Mouse (Mus musculus) embryonic facial prominence, embryonic 14.5 days (tissue): ENCODE data around the gene Foxk1. TPM values are rescaled to one million over a fixed set of nuclear protein-coding genes. Genes with fewer than 3 reads are reported as not detected.

Experiments
- polyA plus RNA-seq: library from polyadenylated mRNA; unstranded; fragments of >200 nt; fragmentation: Nextera tagmentation; extraction: Ambion mirVana; gene quantifications from 2 replicates; pipeline ENCODE4 v1.2.1, GENCODE M21; 2014

Foxk1 gene
- polyA plus RNA-seq, 1 experiment from 2014 or later: 7.5 TPM

Other genes starting within 250 kb of the Foxk1 start
- gene Ap5z1, start 62.4 kb downstream of the Foxk1 start, polyA plus RNA-seq: 8.7 and 10.6 TPM in 2 replicates
- 0.09 and 0.18 TPM in 2 replicates for gene Papolb, start 128.6 kb downstream of the Foxk1 start, polyA plus RNA-seq
- gene Radil, start 149.6 kb downstream of the Foxk1 start, polyA plus RNA-seq: 5.2 and 5.4 TPM in 2 replicates
- 6.5 and 8.2 TPM in 2 replicates for gene Mmd2, start 207.3 kb downstream of the Foxk1 start, polyA plus RNA-seq
- 43.8 and 47.9 TPM in 2 replicates for gene Wipi2, start 226.2 kb downstream of the Foxk1 start, polyA plus RNA-seq